ENCODE assay signal across 15 mouse cellular contexts in the genomic region with DNA sequence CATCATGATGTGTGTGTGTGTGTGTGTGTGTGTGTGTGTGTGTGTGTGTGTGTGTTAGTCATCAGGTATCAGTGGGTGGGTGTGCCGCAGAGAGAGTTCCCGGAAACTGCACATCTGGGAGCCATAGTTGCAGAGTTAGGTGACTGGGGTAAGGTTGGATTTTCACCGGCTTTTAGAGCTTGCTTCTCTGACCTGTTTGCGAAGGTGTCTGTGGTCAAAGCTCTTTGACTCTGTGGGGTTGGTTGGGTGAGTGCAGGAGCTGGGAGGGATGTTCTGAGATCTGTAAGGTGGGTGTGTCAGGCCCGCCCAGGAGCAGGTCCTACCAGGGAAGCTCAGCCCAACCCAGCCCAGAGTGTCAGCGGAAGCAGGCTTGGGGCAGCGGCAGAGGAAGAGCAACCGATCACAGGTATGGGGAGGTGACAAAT. TPM values are rescaled to one million over a fixed set of nuclear protein-coding genes. Genes with fewer than 3 reads are reported as not detected.
DNase-seq lines count a peak whose midpoint lies in the region; ATAC-seq and TF ChIP-seq lines count a peak whose summit lies in the region.
"Had no signal": no experiment of that assay in that cellular context is flagged by ENCODE, and none has a peak within 500 bp of the region (broad histone marks: within the 10 kb centered on the region; RNA-seq: fewer than 3 reads in every experiment).

Gene Lpar5, plus strand, starts transcription at position 350 of the 425 bp plus-strand sequence.

- peak within 1 kb of the TSS; percentile 13; the same call in 1 of the 2 replicates for H3K4me2 ChIP-seq in stomach, embryonic 16.5 days (ENCODE audit: low read depth, low read length)
- no peak within 1 kb of the TSS for H3K4me2 ChIP-seq in kidney, embryonic 14.5 days (replicated peaks; ENCODE audit: low read depth, low read length)
- H3K4me2 ChIP-seq: forebrain, embryonic 15.5 days; limb, embryonic 12.5 days had no signal

- H3K4me1 ChIP-seq in spleen, adult 2 months (ENCODE audit: control insufficient read depth, insufficient read depth, insufficient read length): peaks cover 2% of the 10 kb centered on the region; the same call in 1 of the 2 replicates
- H3K4me1 ChIP-seq in stomach, embryonic 16.5 days (ENCODE audit: control insufficient read depth, insufficient read depth, low read length): peaks cover 8% of the 10 kb centered on the region; the same call in 1 of the 2 replicates
- H3K4me1 ChIP-seq in kidney, embryonic 14.5 days (ENCODE audit: control insufficient read depth, insufficient read depth, low read length): no peaks in the 10 kb centered on the region

- whole genome bisulfite sequencing in spleen, adult 2 months: 72% methylated on average over 8 of the region's 8 CpGs
- 25% methylated on average over 8 of the region's 8 CpGs for WGBS in large intestine, adult 2 months
- 37% methylated on average over 8 of the region's 8 CpGs for WGBS in stomach, embryonic 16.5 days
- 44% methylated on average over 8 of the region's 8 CpGs for WGBS in kidney, embryonic 14.5 days

- no peak for TF ChIP-seq POLR2A in spleen, adult 2 months (IDR thresholded peaks at IDR 0.05; ENCODE audit: low read depth, low read length)

- H3K9ac ChIP-seq in stomach, embryonic 16.5 days (ENCODE audit: low read length): peak within 1 kb of the TSS; percentile 50
- no peak within 1 kb of the TSS for H3K9ac ChIP-seq in kidney, embryonic 14.5 days (ENCODE audit: low read depth, low read length)
- H3K9ac ChIP-seq: forebrain, embryonic 15.5 days; limb, embryonic 12.5 days had no signal

- ATAC-seq in stomach, embryonic 16.5 days (ENCODE audit: insufficient read depth, low FRiP score): 0 out of 2 replicates have a peak, but pooled peaks have one; percentile 27
- no peak for ATAC-seq in kidney, embryonic 14.5 days (ENCODE audit: low FRiP score, low TSS enrichment)
- no peak for ATAC-seq in megakaryocyte-erythroid progenitor cell, adult 5-6 weeks (replicated peaks; ENCODE audit: low FRiP score, low TSS enrichment, poor library complexity, severe bottlenecking)
- ATAC-seq: forebrain, embryonic 15.5 days had no signal

- no peaks in the 10 kb centered on the region for H3K9me3 ChIP-seq in stomach, embryonic 16.5 days (replicated peaks; ENCODE audit: control insufficient read depth, low read length)
- H3K9me3 ChIP-seq in kidney, embryonic 14.5 days (ENCODE audit: control insufficient read depth, low read length): no peaks in the 10 kb centered on the region
- H3K9me3 ChIP-seq: forebrain, embryonic 15.5 days; limb, embryonic 12.5 days had no signal

- 0 out of 2 replicates have a peak within 1 kb of the TSS, but pooled peaks have one; percentile 7 for H3K4me3 ChIP-seq in spleen, adult 2 months (ENCODE audit: extremely low read depth, insufficient read depth, insufficient read length)
- peak within 1 kb of the TSS; percentile 33 for H3K4me3 ChIP-seq in stomach, embryonic 16.5 days (replicated peaks; ENCODE audit: low read length)
- H3K4me3 ChIP-seq in kidney, embryonic 14.5 days (ENCODE audit: low read length): no peak within 1 kb of the TSS
- H3K4me3 ChIP-seq: forebrain, embryonic 15.5 days; limb, embryonic 12.5 days; megakaryocyte, embryonic 14.5 days; myocyte had no signal

- no peaks in the 10 kb centered on the region for H3K27me3 ChIP-seq in spleen, adult 2 months (ENCODE audit: control insufficient read depth, insufficient read depth, low read length)
- H3K27me3 ChIP-seq in stomach, embryonic 16.5 days (ENCODE audit: control insufficient read depth, insufficient read depth, low read length): no peaks in the 10 kb centered on the region
- no peaks in the 10 kb centered on the region for H3K27me3 ChIP-seq in kidney, embryonic 14.5 days (ENCODE audit: control insufficient read depth, insufficient read depth, low read length)
- H3K27me3 ChIP-seq: forebrain, embryonic 15.5 days had no signal

- H3K27ac ChIP-seq in spleen, adult 2 months (ENCODE audit: insufficient read depth, low read length): peak within 1 kb of the TSS; percentile 57
- peak within 1 kb of the TSS; percentile 39; the same call in 1 of the 2 replicates for H3K27ac ChIP-seq in stomach, embryonic 16.5 days (ENCODE audit: low read length)
- no peak within 1 kb of the TSS for H3K27ac ChIP-seq in kidney, embryonic 14.5 days (ENCODE audit: low read depth, low read length)
- H3K27ac ChIP-seq: forebrain, embryonic 15.5 days; limb, embryonic 12.5 days had no signal

- TF ChIP-seq CTCF in spleen, adult 2 months (IDR thresholded peaks at IDR 0.05; ENCODE audit: extremely low read depth, insufficient read depth, insufficient read length, insufficient replicate concordance): no peak

- H3K36me3 ChIP-seq in spleen, adult 2 months (ENCODE audit: control insufficient read depth, insufficient read depth, low read length): no peaks in the 10 kb centered on the region
- no peaks in the 10 kb centered on the region for H3K36me3 ChIP-seq in stomach, embryonic 16.5 days (ENCODE audit: control insufficient read depth, insufficient read depth, low read length)
- no peaks in the 10 kb centered on the region for H3K36me3 ChIP-seq in kidney, embryonic 14.5 days (ENCODE audit: control insufficient read depth, insufficient read depth, low read length)
- H3K36me3 ChIP-seq: forebrain, embryonic 15.5 days; limb, embryonic 12.5 days had no signal

- DNase-seq in spleen, adult 2 months (ENCODE audit: low read depth in 1 of 2, low spot score in 2 of 2): peak in 1 of 2 experiments; percentile 14
- no peak for DNase-seq in spleen, postnatal 10 days (ENCODE audit: low spot score in 2 of 2)
- peak; percentile 78 for DNase-seq in R1 (ENCODE audit: low read depth, low spot score)
- DNase-seq in large intestine, adult 2 months (ENCODE audit: low read depth, low spot score): no peak
- DNase-seq in ovary, postnatal 36 days (ENCODE audit: low spot score): no peak
- DNase-seq: gastrocnemius, postnatal 25 days; kidney, adult 11 months had no signal

RNA-seq across cellular contexts. Expression of gene Lpar5, which starts in this region (rescaled TPM):
- 62.1 and 64.3 TPM in 2 replicates for polyA plus RNA-seq in spleen, adult 2 months (2012; rRNA removed)
- 55.4 and 127 TPM in 2 replicates for polyA plus RNA-seq in large intestine, adult 2 months (2012; rRNA removed)
- 9.5 and 13.6 TPM in 2 replicates for polyA plus RNA-seq in stomach, embryonic 16.5 days (2015; fragmentation: Nextera tagmentation; extraction: Ambion mirVana)
- 0.43 and 0.45 TPM in 2 replicates for polyA plus RNA-seq in kidney, embryonic 14.5 days (2014; fragmentation: Nextera tagmentation; extraction: Ambion mirVana)
- not detected in 2 replicates for total RNA-seq in megakaryocyte-erythroid progenitor cell, adult 5-6 weeks (2014; fragmentation: Nextera tagmentation)
- total RNA-seq in megakaryocyte-erythroid progenitor cell, adult 5-6 weeks (2017): 4.3 TPM in 1 of 2 replicates, not detected in the other
- total RNA-seq: gastrocnemius, postnatal 25 days had no signal
- polyA plus RNA-seq: C2C12, myocyte had no signal
